Mouse (Mus musculus) urinary bladder, postnatal 36 days (tissue): Measurements from ENCODE around the gene Ldlrad1.

Experiments used
- DNase-seq, 2 experiments: peaks; one replicate each; pipeline ENCODE4 v3.0.0; 2022; ENCODE audit warnings: low spot score in 2 of 2, mixed read lengths in 1 of 2

The Ldlrad1 gene

DNA sequence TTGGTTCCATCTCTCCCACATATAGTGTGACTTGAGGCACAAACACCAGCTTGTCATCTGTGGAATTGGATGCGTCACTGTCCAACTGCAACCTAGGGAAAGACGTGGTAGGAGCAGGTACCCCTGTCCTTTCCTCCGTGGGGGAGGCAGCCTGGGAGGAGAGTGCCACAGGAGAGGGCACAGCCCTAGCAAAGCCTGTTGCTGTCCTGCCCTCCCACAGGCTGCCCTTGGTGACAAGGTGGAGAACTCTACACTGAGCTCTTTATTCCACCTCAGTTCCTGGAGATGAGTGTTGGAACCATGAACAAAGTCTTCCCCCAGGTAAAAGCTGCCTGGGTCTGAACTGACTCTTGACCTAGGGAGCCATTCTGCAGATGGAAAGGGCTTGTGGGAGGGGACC is at the start of gene Ldlrad1:
TSS of gene Ldlrad1 (plus strand) at position 301 of the 400 bp plus-strand sequence.
- no peak for DNase-seq

DNA sequence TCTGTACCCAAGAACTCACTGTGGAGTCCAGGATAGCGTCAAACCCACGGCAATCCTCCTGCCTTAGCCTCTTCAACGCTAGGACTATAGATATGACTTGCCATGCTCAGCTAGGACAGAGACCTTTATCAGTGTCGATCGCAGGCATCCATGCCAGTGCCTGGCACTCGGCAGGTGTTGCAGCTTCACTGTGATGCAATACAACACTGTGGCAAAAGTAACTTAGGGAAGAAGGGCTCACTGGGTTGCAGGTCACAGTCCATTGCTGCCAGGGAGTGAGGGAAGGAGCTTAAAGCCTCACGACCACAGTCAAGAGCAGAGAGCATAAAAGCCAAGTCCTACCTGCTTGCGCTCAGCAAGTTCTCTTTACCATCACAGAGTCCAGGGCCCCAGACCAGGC is 48.8 kb upstream of the Ldlrad1 start:
- peak in 1 of 2 experiments; percentile 15 for DNase-seq

DNA sequence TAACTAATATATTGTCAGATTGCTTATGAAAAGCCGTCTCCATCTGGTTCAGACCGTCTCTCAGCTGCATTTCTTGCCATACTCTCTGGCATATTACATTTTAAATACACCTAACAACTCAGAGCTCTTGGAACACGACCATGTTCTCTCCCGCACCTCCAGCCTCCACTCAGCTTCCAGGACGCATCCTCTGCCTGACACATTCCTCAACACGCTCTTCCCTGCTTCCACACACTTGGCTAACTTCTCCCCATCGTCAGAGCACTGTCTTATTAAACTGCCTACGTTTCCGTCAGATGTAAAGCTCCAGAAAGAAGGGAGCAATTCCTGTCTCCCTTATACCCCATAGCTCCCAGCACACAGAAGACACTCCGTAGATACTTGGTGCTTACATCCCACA is 45.6 kb upstream of the Ldlrad1 start:
- DNase-seq, result no peak

DNA sequence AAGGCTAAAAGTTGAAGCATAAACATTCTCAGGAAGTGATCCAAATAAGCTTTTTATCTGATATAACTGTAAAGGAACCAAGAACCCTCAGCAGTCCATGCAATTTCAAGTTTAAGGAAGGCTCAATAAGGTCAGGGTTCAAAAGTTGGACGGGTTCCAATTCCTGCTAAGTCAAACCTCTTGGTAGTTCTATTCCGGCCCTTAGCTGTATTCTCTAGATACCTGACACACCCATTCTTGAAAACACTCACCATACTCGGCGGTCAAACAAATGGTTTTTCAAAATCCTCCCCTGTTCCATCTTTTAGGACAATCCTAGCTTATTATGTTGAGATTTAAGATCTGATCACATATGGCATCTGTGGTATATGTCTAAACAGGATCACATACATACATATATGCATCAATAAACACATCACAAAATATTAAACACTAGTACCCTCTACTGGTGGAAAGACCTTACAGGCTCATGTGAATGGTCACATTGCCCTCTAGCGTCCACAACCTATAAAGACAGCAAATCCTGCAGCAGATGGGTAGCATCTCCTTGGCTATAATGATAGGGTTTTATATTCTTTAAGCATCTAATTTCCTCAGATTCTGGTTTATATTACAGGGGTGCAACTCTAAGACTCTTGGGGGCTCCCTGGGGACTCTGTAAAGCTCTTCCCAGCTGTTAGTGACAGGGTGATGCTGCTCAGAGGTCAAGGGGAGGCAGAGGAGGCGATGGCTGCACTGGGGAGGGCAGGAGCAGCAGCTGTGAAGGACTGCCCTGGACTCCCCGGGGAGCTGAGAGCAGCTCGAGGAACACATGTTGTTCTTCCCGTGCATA is 45.0 kb upstream of the Ldlrad1 start:
- DNase-seq, result peak; percentile 43 to 45

DNA sequence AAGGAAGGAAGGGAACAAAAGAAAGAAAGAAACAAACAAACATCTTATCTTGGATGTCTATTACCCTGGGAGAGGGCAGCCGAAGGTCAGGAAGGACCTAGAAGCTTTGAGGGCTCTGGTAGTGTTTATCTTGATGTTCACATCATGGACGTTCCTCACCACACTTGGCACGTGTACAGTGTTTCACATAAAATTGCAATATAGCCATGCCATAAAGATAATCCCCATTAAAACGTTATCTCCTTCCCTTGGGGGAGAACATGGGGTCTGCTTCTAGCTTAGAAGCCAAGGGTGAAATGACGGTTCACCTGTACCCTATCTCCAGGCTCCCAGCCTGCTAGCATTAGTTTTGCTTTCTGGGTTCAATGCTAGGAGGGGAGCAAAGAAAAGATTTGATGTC is 42.3 kb upstream of the Ldlrad1 start:
- no peak for DNase-seq

DNA sequence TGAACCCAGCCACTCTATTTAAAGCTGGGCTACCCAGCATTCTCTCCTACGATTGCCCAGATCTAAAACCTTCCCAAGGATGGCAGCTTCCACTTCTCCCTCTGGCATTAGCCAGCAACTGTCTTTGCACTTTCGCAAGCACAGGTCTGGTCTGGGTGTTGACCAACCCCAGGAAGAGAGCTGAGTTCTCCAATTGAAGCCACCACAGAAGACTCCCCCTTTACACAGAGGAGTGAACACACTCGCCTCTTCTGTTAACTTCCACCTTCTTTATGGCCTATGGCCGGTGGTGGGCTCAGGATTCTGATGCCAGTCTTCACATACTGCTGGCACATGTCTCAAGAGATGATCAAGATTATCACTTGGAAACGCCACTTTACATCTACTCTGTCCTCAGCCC is 41.2 kb upstream of the Ldlrad1 start:
- no peak for DNase-seq

DNA sequence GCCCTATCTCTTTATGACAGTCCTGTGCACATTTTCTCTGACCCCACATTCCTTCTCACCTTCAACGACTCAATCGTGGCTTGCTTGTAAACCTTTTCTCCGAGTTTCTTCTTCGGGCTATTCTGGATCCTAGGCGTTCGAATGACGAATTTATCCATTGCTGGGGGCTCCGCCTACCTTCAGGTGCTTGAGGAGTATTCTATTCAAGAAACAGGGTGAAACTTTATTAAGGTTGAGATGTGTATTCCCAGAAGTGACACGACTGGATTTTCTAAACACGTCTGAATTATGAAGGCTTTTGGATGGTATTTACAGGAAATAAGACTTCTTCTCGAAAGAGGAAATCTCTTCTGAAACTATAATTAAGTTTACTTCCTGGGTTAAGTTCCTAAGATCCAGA is 31.5 kb upstream of the Ldlrad1 start:
- no peak for DNase-seq

DNA sequence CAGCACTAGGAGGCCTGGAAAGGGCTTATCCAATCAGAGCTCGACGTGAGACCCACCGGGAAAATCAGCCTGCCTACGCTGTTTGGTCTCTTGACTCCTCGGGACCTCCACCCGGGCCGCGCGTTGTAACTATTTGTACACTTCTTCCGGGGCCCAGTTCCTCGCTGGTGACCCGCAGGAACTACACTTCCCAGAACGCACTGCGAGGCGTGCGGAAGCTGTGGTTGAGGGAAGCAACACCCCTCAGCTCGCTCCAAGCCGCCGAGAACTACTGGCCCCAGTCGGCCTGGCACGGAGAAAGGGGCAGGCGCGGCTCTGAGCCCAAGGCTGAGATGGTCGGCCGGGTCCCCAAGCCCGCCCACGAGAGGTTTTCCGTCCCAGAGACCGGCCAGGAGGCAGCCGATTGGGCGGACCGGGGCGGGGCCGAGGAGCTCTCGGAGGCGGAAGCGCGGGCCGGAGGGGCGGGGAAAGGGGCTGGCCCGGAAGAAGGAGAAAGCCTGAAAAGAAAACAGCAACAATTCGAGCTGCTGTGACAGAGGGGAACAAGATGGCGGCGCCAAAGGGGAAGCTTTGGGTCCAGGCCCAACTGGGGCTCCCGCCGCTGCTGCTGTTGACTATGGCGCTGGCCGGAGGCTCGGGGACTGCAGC is 30.7 kb upstream of the Ldlrad1 start, which contains the start of gene Tmem59:
TSS of gene Tmem59 (plus strand) at position 218 of the 648 bp plus-strand sequence.
- DNase-seq, result peak; percentile 96 to 99

DNA sequence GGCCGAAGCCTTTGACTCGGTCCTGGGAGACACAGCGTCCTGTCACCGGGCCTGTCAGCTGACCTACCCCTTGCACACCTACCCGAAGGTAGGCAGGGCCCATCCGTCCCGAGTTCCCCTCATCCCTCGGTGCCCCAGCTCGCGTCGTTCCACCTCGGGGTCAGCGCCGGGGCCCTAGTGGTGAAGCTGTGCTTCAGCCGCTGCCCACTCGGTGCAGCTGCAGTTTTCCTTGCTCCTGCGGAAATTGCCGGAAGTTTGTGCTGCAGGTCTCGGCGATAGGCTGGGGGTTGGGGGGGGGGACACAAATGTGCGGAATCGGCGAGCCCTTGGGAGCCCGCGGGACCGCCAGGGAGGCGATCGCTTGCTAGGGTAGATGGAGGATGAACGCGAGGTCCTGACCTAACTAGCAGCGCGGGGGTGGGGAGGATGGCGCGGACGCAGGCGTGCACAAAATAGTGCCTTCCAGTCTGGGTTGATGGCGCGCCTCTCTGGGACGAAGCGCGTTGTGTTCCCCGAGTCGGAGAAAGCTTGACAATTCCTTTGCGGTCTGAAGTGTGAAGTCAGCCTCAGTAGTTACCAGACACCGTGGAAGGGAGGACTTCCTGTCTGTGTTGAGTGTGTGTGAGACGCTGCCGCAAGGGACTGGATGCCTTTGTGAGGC is 30.0 kb upstream of the Ldlrad1 start, which contains the start of gene Tceanc2:
TSS of gene Tceanc2 (minus strand) at position 287 of the 661 bp plus-strand sequence.
- DNase-seq, result peak; percentile 39 to 47

DNA sequence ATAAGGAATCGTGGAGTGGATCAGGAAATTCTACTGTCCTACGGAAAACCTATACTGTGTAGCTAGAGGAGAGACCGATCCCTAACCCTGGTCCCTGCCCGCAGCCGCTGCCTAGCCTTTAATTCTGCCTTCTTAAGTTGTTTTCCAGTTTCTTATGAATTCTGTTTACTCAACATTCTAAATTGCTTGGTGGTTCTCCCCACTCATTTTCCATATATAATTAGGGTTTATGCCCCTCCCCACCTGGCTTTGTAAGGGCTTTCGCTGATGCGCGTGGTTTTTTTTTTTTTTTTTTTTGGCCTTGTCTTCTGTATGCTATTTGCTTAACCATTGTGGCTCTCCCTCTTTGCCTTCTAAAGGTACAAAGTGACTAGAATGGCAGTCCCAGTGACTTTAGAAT is 29.4 kb upstream of the Ldlrad1 start:
- DNase-seq, result no peak

DNA sequence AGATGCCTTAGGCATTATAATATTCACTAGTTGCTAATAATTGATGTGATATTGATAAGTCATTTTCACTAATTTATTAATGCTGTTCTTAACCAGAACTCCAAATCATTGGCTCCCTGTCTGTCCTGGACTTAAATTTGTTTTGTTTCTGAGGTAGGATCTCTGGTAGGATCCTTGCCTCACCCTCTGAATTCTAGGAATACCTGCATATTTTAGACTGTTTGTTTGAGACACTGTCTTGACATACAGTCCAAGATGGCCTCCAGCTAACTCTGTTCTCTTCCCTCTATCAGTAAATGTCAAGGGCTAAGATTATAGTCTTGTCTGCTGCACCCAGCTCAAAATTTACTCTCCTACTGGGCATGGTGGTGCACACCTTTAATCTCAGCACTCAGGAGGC is 28.2 kb upstream of the Ldlrad1 start:
- DNase-seq, result no peak

DNA sequence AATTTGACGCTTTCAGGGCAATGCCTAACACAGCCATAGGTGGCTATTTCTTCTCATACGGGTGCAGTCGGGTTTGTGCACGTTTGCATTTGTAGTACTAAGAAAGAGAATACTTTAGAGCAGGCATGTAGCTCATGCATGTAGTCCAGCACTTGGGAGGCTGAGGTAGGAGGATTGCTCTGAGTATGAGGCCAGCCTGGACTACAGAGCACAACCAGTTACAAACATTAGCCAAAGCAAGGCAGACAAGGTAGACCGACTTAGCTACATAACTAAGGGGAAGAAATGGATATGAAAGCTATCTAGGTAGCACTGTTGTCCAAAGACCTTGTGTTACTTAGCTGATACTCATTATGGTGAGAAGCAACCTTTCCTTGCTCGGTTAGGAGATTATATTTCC is 27.1 kb upstream of the Ldlrad1 start:
- DNase-seq, result no peak

DNA sequence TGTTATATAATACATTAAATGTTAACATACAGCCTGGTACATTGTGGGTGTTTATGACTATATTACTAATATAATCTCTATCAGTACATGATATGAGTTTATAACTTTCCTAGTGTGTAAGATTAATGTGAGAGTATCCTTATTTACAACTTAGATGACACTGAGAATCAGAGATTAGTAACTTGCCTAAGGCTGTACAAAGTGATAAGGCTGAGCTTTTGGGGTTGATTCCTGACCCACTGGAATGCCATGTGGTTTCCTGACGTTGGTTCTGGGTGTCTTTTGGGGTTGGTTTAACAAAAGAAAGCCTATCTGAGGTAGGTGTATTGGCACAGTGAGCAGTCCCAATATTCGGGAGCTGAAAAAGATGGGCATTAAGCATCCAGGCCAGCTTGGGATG is 26.2 kb upstream of the Ldlrad1 start:
- DNase-seq, result no peak

DNA sequence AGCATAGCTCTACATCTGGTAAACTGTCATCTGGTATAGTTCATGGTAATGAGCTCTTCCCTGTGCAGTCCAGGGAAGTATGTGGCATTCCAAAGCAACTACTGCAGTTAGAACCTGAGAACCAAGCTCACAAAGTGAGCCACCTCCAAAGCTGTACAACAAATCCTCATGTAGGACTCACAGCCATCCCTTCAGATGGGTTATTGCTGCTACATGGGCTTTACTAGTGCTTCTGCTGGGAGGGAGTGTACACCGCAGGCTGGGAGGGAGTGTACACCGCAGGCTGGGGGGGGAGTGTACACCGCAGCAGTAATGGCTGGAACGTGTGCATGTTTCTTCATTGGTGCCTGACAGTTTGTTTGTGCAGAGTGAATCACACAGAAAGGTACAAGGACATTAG is 25.8 kb upstream of the Ldlrad1 start:
- DNase-seq, result no peak

DNA sequence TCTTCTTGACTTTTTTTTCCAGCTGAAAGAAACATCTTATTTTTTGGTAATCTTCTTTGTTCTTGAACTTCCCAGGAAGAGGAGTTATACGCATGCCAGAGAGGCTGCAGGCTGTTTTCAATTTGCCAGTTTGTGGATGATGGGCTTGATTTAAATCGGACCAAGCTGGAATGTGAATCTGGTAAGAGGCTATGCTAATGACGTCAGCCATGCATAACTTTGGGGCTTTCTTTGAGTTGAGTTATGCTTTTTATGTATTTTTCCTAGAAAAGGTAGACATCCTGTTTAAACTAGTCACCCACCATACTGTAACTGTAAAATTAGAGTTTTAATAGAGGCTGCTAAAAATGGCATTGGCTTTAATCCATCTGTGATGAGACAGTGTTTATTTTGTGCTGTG is 23.3 kb upstream of the Ldlrad1 start:
- DNase-seq, result no peak

DNA sequence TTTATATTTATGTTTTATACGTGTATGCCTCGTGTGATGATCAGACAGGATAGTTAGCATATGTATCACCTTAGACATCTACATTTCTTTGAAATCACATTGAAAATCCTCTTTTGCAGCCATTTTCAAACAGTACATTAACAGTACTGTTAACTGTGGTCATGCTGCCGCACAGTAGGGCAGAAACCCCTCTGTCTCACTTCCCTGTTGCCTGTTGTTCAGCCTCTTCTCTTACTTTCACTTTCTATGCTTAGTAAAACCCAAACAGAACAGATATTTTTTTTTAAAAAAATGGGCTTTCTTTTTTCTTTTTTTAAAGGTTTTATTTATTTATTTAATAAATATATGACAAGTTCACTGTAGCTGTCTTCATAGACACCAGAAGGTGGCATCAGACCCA is 15.1 kb upstream of the Ldlrad1 start:
- DNase-seq, result no peak

DNA sequence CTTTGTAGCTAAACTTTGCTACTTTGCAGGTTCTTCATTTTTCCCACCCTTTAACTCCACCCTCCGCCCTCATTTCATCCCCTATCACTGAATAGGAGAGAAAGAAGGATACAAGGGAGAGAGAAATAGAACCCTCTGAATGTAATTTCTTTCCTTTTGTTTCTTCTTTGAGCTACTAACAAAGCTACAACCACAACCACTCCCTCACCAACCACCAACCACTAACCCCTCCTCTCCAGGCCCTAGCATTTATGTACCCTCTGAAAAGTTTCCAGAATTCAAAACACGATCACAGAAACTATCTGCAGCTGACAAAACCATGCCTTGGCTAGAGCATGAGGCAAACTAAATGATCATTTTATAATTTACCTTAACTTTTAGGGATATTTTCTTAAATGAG is 12.5 kb upstream of the Ldlrad1 start:
- no peak for DNase-seq

DNA sequence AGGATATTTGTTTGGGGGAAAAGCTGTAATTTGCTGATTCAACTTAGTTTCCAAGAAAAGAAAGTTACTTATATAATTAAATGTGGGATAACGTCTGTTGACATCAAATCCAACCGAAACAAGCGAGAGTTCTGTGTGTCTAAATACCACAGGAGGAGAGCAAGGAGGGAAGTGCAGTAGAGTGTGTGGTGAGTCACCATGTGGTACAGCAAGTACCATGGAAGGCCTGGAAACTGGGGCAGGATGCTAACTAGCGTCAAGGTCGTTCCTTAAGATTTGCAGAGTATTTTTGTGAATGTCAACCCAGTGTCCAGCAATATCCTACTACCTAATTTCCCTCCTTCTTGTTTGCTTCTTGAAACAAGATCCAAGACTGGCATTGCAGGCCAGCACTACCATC is 10.9 kb upstream of the Ldlrad1 start:
- DNase-seq, result no peak

DNA sequence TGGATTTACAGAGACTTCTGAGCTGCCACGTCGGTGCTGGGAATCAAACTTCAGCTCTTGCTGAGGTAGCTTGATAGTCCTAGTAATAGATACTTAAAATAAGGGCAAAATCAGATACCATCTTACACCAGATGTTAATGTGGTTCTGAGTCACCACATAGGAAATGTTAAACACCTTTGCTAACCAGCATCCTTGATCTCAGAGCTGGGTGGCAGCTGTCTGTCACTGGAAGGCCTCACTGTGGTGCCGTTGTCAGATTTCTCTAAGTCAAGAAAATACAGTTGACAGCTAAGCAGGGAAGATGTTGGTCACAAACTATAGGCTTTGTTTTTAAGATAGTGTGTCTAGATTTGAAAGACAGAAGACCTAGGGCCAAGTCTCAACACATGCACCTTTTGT is 7.2 kb upstream of the Ldlrad1 start:
- DNase-seq, result no peak

DNA sequence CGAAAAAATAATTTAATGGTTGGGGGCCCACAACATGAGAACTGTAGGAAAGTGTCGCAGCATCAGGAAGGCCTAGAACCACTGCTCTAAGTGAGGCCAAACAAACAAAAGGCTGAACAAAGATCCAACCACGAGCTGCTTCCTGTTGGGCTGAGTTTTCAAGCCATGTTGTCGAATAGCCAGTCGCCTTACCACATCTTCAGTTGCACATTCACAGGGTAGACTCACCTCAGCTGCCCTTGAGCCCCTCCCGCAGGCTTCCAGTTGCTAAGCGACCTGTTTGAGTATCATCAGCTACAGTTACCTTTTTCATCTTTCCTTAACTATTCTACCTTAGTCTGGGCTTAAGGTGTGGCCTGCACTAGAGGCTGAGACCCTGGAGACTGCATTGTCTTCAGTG is 6.0 kb upstream of the Ldlrad1 start:
- no peak for DNase-seq

DNA sequence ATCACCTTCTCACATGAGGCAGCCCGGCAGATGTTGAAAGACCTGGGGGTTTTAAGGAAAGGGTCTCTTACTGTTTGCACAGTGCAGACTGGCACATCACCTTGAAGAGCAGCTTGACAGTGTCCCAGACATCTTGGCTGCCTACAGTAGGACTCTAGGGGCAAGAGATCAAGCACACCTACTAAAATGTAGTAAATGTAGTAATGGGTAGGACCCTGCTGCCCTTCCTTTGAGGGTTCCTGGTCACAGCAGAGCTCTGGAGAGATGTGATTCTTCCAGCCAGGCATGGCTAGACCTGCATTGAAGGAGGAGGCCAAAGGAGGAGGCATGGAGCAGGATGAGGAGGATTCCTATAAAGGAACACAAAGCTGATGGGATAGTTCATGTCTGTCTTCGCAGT is 2.0 kb upstream of the Ldlrad1 start:
- no peak for DNase-seq

DNA sequence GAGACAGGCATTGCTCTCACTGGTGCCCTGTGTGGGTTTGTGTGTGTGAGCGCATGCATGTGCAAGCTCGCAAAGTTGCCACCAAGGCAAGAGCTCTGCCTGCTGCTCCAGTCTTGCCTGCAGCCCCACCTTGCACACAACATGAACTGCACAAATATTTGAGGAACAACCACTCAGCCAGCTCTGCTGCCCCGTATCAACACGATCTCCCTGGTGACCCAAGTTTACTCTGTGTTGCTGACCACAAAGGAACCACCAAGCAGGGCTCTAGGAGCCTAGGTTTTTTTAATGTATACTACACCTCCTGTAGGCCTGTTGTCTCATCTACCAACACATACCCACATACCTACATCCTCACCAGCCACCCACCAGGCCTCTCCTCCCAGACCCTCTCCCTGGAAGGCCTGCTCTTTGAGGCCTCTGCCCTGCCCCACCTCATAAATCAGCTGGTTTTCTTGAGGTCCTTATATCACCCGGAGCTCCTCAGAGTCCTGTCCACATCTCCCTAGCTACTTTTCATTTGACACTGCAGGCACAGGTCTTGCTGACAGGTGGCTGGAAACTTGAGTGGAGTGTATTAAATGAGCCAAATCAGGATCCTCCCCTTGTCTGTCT is 1.6 kb downstream of the Ldlrad1 start:
- peak; percentile 52 to 63 for DNase-seq
